Mouse (Mus musculus): ENCODE data around the gene Pxt1. TPM values are rescaled to one million over a fixed set of nuclear protein-coding genes. Genes with fewer than 3 reads are reported as not detected.

Gene Pxt1
- polyA plus RNA-seq, 1 experiment from 2014 or later, result not detected

DNA sequence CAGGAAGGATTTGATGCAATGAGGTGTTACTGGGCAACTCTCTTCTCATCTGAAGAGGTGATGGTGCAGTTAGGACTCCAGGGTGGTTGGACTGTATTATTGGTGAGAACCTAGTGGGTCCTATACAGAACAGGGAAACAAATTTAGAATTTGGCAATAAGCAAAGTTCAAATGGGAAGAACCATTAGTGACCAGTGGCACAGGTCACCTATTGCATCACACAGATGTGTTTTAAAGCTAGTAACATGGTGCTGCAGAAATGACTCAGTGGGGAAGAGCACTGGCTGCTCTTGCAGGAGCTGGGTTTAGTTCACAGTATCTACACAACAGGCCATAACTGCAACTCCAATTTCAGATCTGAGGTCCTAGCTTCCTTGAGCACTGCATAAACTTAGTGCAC is 26.5 kb upstream of the Pxt1 start:
- H3K27ac ChIP-seq (replicated peaks), result no peak overlapping the region
- H3K4me1 ChIP-seq (replicated peaks), result no peaks in the 10 kb centered on the region
- no peak overlapping the region for H3K4me3 ChIP-seq
- no peak for ATAC-seq (ENCODE audit: low read depth)
- no peak overlapping the region for H3K9ac ChIP-seq
- no peak overlapping the region for H3K4me2 ChIP-seq
- H3K9me3 ChIP-seq, result no peaks in the 10 kb centered on the region
- H3K36me3 ChIP-seq, result peaks cover 100% of the 10 kb centered on the region
- no peaks in the 10 kb centered on the region for H3K27me3 ChIP-seq

- no peak overlapping the region for H3K4me3 ChIP-seq
- no peaks in the 10 kb centered on the region for H3K9me3 ChIP-seq
- no peaks in the 10 kb centered on the region for H3K27me3 ChIP-seq
- 76% methylated on average over 11 of the region's 11 CpGs for whole genome bisulfite sequencing
- H3K36me3 ChIP-seq, result peaks cover 100% of the 10 kb centered on the region
- no peak overlapping the region for H3K4me2 ChIP-seq
- H3K4me1 ChIP-seq (replicated peaks), result no peaks in the 10 kb centered on the region
- no peak overlapping the region for H3K27ac ChIP-seq (replicated peaks)
- no peak overlapping the region for H3K9ac ChIP-seq
- no peak for ATAC-seq (ENCODE audit: low read depth)
Observed at GRCm38 (mm10) chr17:28967021-28967610, 23.5 kb upstream of the Pxt1 start.

- no peak for ATAC-seq (ENCODE audit: low read depth)
- no peak overlapping the region for H3K4me3 ChIP-seq
- 87% methylated on average over 10 of the region's 10 CpGs for WGBS
Observed at GRCm38 (mm10) chr17:28961596-28961995, 18.0 kb upstream of the Pxt1 start.

GRCm38 (mm10) chr17:28960597-28960996 is 17.0 kb upstream of the Pxt1 start:
- no peak overlapping the region for H3K4me2 ChIP-seq
- H3K27ac ChIP-seq (replicated peaks), result no peak overlapping the region
- no peaks in the 10 kb centered on the region for H3K27me3 ChIP-seq
- H3K36me3 ChIP-seq, result peaks cover 66% of the 10 kb centered on the region
- H3K9ac ChIP-seq, result no peak overlapping the region
- WGBS, result 85% methylated on average over 10 of the region's 10 CpGs
- H3K4me3 ChIP-seq, result no peak overlapping the region
- 0 out of 2 replicates have a peak, but pooled peaks cover 3% of the 10 kb centered on the region for H3K9me3 ChIP-seq
- H3K4me1 ChIP-seq (replicated peaks), result no peaks in the 10 kb centered on the region
- no peak for ATAC-seq (ENCODE audit: low read depth)

More at GRCm38 (mm10) chr17:28961596-28961995, 18.0 kb upstream of the Pxt1 start:
- H3K9me3 ChIP-seq, result no peaks in the 10 kb centered on the region
- H3K27me3 ChIP-seq, result no peaks in the 10 kb centered on the region
- no peak overlapping the region for H3K27ac ChIP-seq (replicated peaks)
- no peak overlapping the region for H3K9ac ChIP-seq
- H3K4me2 ChIP-seq, result no peak overlapping the region
- H3K36me3 ChIP-seq, result peaks cover 71% of the 10 kb centered on the region
- H3K4me1 ChIP-seq (replicated peaks), result no peaks in the 10 kb centered on the region

GRCm38 (mm10) chr17:28954416-28954815 is 10.8 kb upstream of the Pxt1 start:
- Histone ChIP-seq H3K4me2 (peak overlapping the region; percentile 95), H3K9me3 (0 out of 2 replicates have a peak, but pooled peaks cover 3% of the 10 kb centered on the region), H3K27me3 (no peaks in the 10 kb centered on the region), H3K4me3 (no peak overlapping the region), H3K4me1 (replicated peaks) (peaks cover 27% of the 10 kb centered on the region), H3K27ac (replicated peaks) (no peak overlapping the region), H3K9ac (peak overlapping the region; percentile 91; the same call in 1 of the 2 replicates), H3K36me3 (peaks cover 12% of the 10 kb centered on the region)
- ATAC-seq (ENCODE audit: low read depth), result no peak
- 95% methylated on average over 9 of the region's 9 CpGs for WGBS

DNA sequence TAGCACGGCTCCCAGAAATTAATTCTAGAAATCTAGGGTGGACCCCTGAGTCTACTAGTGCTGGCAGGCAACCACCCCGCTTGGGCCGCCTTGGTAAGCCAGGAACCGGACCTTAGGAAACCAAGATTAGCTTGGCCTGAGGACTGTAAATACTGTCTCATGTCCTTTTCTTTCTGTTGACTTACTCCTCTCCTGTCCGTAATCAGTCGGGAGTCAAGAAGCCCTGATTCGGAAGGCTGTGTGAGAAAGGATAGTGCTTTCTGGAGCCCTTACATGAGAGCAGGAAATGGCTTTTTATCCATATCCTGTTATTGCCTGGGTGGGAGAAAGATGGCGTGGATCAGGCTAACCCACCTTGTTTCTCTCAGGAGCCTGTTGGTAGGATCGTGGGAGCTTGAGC is 9.6 kb upstream of the Pxt1 start:
- H3K9ac ChIP-seq, result peak overlapping the region; percentile 91
- H3K9me3 ChIP-seq, result 0 out of 2 replicates have a peak, but pooled peaks cover 3% of the 10 kb centered on the region
- H3K4me1 ChIP-seq (replicated peaks), result peaks cover 27% of the 10 kb centered on the region
- H3K27me3 ChIP-seq, result no peaks in the 10 kb centered on the region
- H3K4me2 ChIP-seq, result peak overlapping the region; percentile 95
- 25% methylated on average over 9 of the region's 9 CpGs for WGBS
- peaks cover 11% of the 10 kb centered on the region for H3K36me3 ChIP-seq
- ATAC-seq (ENCODE audit: low read depth), result no peak
- peak overlapping the region; percentile 87 for H3K4me3 ChIP-seq
- H3K27ac ChIP-seq (replicated peaks), result peak overlapping the region; percentile 97; the same call in 1 of the 2 replicates

- H3K9me3 ChIP-seq, result 0 out of 2 replicates have a peak, but pooled peaks cover 3% of the 10 kb centered on the region
- under 1% methylated on average over 56 of the region's 80 CpGs for WGBS
- ATAC-seq (ENCODE audit: low read depth), result peak; percentile 95
- peak within 1 kb of the TSS; percentile 91 for H3K9ac ChIP-seq
- H3K27ac ChIP-seq (replicated peaks), result peak within 1 kb of the TSS; percentile 97
- peak within 1 kb of the TSS; percentile 87 for H3K4me3 ChIP-seq
- H3K27me3 ChIP-seq, result no peaks in the 10 kb centered on the region
- H3K4me2 ChIP-seq, result peak within 1 kb of the TSS; percentile 95
- H3K36me3 ChIP-seq, result peaks cover 5% of the 10 kb centered on the region
- H3K4me1 ChIP-seq (replicated peaks), result peaks cover 27% of the 10 kb centered on the region
Observed at GRCm38 (mm10) chr17:28951831-28952799, 8.5 kb upstream of the Pxt1 start, which contains the start of gene Kctd20. Kctd20 (plus strand) TSS chr17:28951950.

DNA sequence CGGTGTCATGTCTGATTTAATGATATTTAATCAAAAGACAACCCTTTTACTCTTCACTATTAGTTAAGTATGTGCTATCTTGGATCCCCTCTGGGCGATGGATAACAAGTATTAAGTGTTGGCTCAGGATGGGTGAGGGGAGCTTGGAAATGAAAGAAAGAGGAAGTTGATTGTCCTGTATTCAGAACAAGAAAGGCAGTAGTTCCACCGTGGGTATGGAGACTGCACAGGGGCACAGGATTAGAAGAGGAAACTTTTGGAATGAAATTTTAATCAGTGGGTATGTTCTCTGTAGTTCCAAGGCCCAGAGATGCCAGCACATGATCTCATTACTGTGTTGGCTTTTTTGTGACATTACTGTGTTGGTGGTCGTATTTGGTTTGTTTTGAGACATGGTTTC is 7.1 kb upstream of the Pxt1 start:
- H3K27me3 ChIP-seq, result no peaks in the 10 kb centered on the region
- WGBS, result 85% methylated on average over 4 of the region's 4 CpGs
- no peak overlapping the region for H3K27ac ChIP-seq (replicated peaks)
- no peak for ATAC-seq (ENCODE audit: low read depth)
- no peaks in the 10 kb centered on the region for H3K9me3 ChIP-seq
- no peak overlapping the region for H3K4me3 ChIP-seq
- no peak overlapping the region for H3K4me2 ChIP-seq
- H3K4me1 ChIP-seq (replicated peaks), result peaks cover 27% of the 10 kb centered on the region
- H3K9ac ChIP-seq, result no peak overlapping the region
- no peaks in the 10 kb centered on the region for H3K36me3 ChIP-seq

GRCm38 (mm10) chr17:28948661-28949060 is 5.0 kb upstream of the Pxt1 start:
- H3K4me1 ChIP-seq (replicated peaks), result peaks cover 15% of the 10 kb centered on the region
- no peak overlapping the region for H3K27ac ChIP-seq (replicated peaks)
- 71% methylated on average over 4 of the region's 4 CpGs for WGBS
- H3K9ac ChIP-seq, result no peak overlapping the region
- H3K36me3 ChIP-seq, result no peaks in the 10 kb centered on the region
- H3K4me2 ChIP-seq, result no peak overlapping the region
- ATAC-seq (ENCODE audit: low read depth), result no peak
- no peak overlapping the region for H3K4me3 ChIP-seq
- H3K9me3 ChIP-seq, result no peaks in the 10 kb centered on the region
- no peaks in the 10 kb centered on the region for H3K27me3 ChIP-seq

DNA sequence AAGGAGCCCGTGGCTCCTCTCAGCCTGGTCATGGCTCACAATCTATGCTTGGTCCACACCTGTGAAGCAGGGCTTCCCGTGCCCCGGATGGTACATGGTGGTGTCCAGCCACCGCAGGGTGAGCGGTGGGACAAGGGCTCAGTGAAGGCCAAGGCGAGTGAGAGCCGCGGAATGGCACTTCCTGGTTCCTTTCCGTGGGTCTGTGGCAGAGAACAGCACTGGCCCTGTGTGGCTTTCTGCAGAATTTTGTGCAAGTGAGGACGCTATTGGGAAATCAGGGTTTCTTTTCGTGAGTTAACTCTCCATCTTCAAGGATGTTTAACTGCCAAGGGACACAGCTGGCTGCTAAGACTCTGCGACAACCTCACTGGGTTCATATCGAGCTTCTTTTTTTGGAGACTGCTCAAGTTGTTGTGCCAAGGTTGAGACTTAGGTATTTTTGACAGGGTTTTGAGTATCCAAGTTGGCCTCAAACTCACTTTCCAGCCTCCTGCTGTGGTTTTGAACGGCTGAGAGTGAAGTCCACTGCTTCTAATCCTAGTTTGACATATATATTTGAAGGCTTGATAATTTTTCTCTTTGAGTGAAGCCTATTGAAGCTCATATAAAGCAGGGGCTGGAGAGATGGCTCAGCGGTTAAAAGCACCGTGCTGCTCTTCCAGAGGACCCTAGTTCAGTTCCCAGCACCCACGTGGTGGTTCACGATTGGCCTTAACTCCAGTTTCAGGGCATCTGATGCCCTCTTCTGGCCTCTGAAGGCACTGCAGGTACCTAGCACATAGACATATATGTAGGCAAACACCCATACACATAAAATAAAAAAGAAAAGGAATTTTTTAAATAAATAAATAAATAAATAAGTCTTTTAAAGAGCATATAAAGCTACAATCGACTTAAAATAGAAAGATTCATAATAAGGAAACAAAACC is 3.6 kb upstream of the Pxt1 start:
- Histone ChIP-seq H3K4me3 (no peak overlapping the region), H3K36me3 (no peaks in the 10 kb centered on the region), H3K9me3 (no peaks in the 10 kb centered on the region), H3K4me1 (replicated peaks) (peaks cover 8% of the 10 kb centered on the region), H3K9ac (no peak overlapping the region), H3K27ac (replicated peaks) (no peak overlapping the region), H3K4me2 (no peak overlapping the region), H3K27me3 (no peaks in the 10 kb centered on the region)
- WGBS, result 90% methylated on average over 19 of the region's 19 CpGs
- no peak for ATAC-seq (ENCODE audit: low read depth)

DNA sequence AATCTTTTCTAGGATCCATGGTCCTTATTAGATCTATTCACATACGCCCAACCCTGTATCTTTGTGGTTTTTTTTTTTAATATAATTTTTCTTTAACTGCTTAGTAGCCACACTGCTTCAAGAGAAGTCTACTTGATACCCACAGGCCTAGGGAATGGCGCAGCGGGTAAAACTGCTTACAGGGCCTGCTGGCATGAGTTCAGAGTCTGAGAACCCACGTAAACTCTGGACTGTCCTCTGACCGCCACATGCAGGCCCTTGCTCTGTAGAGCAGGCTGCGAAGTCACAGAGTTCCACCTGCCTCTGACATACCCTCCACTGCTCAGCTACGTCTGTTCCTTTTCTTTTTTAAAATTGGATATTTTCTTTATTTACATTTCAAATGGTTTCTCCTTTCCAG is 841 bp upstream of the Pxt1 start:
- Histone ChIP-seq H3K27ac (replicated peaks) (no peak overlapping the region), H3K27me3 (no peaks in the 10 kb centered on the region), H3K4me1 (replicated peaks) (no peaks in the 10 kb centered on the region), H3K9me3 (no peaks in the 10 kb centered on the region), H3K36me3 (no peaks in the 10 kb centered on the region), H3K9ac (no peak overlapping the region), H3K4me2 (no peak overlapping the region), H3K4me3 (no peak overlapping the region)
- WGBS, result 93% methylated on average over 7 of the region's 7 CpGs
- no peak for ATAC-seq (ENCODE audit: low read depth)

Data from neural tube, embryonic 13.5 days (tissue).